Mouse (Mus musculus) stomach, adult 2 months (tissue): ENCODE results near the gene Olfr309. TPM values are rescaled to one million over a fixed set of nuclear protein-coding genes. Genes with fewer than 3 reads are reported as not detected.

Experiments
- polyA plus RNA-seq: library from polyadenylated mRNA; depleted of rRNA; stranded (reverse); fragments of >200 nt; gene quantifications from 2 replicates; pipeline ENCODE4 v1.2.3, GENCODE M21; 2012; rRNA removed

Olfr309 gene
- not detected in 2 replicates for polyA plus RNA-seq

DNA sequence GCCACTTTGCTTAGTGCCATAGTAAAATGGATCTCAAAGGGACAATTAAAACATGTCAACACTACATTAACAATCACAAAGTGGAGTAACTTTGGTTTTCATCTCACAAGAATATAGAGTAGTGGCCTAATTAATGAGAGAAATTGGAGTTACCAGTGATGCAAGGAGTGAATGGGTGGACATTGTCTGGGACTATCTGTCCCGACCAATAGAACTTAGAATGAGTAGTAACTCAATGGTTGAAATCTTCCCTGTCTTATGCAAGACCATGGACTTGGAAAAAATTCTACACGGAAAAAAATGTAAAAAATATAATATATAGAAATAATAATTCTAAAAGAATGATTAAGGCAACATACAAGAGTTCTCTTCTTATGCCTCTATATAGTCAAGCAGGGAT lies at the start of gene Olfr309:
Gene Olfr309 (minus strand): TSS at position 101 of the 400 bp plus-strand sequence.

DNA sequence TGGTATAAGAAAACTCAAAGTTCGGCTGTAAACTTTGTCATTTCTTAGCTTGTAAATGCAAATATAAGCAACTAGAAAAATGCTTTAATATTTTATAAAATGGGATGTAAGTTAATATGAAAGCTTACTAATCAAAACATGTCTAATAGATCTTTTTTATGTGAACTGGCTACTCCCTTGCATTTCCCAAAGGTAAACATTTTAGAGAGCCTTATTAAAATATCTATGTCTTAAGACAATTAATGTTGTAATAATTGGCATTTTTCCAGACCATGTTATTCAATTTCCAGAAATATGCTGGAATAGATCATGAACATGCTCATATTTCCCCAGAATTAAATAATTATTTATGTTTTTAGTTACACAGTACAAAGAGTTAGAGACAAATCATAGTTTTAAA lies 24.0 kb upstream of the Olfr309 start, which contains the start of gene Olfr307:
Gene Olfr307 (minus strand): TSS at position 101 of the 400 bp plus-strand sequence.

DNA sequence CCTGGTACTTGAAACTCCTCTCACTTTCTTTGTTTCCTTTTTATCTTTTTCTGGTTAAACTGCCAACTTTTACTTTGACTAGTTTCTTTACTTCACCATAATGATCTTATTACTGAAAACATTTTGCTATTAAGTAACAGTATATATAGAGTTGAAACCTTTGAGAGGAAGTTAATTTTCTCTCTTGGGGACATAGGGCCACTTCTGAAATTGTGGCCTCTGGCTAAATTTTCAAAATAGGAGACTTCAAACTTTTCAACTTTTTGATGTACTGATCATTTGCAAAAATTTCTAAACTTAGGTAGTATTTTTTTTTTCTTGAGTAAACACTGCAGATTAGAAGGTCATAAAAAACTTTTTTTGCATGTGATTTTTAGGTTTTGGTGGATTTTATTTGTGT lies 12.0 kb upstream of the Olfr309 start, which contains the start of gene Olfr308:
Gene Olfr308 (minus strand): TSS at position 101 of the 400 bp plus-strand sequence.

DNA sequence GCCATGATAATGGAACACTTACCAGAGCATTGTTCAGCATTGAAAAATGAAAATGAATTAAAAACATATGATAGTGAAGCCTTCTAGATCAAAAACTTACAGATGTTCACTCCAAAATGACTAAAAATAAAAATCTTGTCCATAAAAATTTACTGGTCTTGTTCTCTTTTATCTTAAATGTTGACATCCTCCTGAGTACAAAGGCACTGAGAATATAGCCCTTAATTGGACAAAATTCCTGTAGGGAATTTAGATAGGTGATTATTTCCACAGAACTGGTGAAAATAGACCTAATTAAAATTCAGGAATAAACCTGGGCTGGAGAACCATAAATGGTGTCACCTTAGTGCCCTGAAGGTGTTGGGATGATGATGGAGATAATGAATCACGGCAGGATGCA lies 36.4 kb downstream of the Olfr309 start, which contains the start of gene Olfr310:
Gene Olfr310 (minus strand): TSS at position 101 of the 400 bp plus-strand sequence.

Other genes starting within 250 kb of the Olfr309 start
- gene Vmn2r75, start 141.9 kb downstream of the Olfr309 start, polyA plus RNA-seq, result not detected in 2 replicates
- not detected in 2 replicates for gene Vmn2r76, start 67.4 kb downstream of the Olfr309 start, polyA plus RNA-seq
- gene Olfr310, start 36.5 kb downstream of the Olfr309 start, polyA plus RNA-seq, result not detected in 2 replicates
- not detected in 2 replicates for gene Olfr308, start 11.9 kb upstream of the Olfr309 start, polyA plus RNA-seq
- gene Olfr307, start 23.9 kb upstream of the Olfr309 start, polyA plus RNA-seq, result not detected in 2 replicates
- gene Olfr305, start 53.2 kb upstream of the Olfr309 start, polyA plus RNA-seq, result not detected in 2 replicates
- gene Olfr304, start 73.0 kb upstream of the Olfr309 start, polyA plus RNA-seq, result not detected in 2 replicates
- gene Olfr303, start 84.1 kb upstream of the Olfr309 start, polyA plus RNA-seq, result not detected in 2 replicates
- not detected in 2 replicates for gene Olfr301, start 90.1 kb upstream of the Olfr309 start, polyA plus RNA-seq
- not detected in 2 replicates for gene Olfr299, start 146.2 kb upstream of the Olfr309 start, polyA plus RNA-seq
- gene Olfr298, start 178.8 kb upstream of the Olfr309 start, polyA plus RNA-seq, result not detected in 2 replicates
- not detected in 2 replicates for gene Olfr297, start 206.3 kb upstream of the Olfr309 start, polyA plus RNA-seq